Mouse (Mus musculus) midbrain, embryonic 11.5 days (tissue): ENCODE measurements around the gene Cnih2. TPM values are rescaled to one million over a fixed set of nuclear protein-coding genes. Genes with fewer than 3 reads are reported as not detected.
"Not testable (repeated sequence)": the region's sequence is repeated elsewhere in the genome, so short reads cannot be mapped to it uniquely, and the experiment has no call there.

Source experiments
- ATAC-seq: fragments of 200-750 bp; cut with Nextera tagmentation; 2 replicates; pipeline ENCODE4 v1.8.0; 2017; ENCODE audit warnings: moderate TSS enrichment, moderate library complexity; ENCODE audit not compliant: low FRiP score
- DNase-seq: peaks from one replicate; pipeline ENCODE4 v3.0.0; 2015; ENCODE audit warnings: low spot score; ENCODE audit errors: missing footprints
- H3K27ac ChIP-seq: fragments of 300-500 bp; sonication (generic); 2 replicates; pipeline ENCODE4 v1.5.1; 2014; ENCODE audit warnings: low read depth, low read length
- H3K27me3 ChIP-seq: fragments of 300-500 bp; sonication (generic); 2 replicates; pipeline ENCODE4 v1.6.1; 2014; ENCODE audit warnings: mild to moderate bottlenecking, low read length, moderate library complexity, mixed read lengths; ENCODE audit not compliant: control insufficient read depth, insufficient read depth
- H3K36me3 ChIP-seq: fragments of 300-500 bp; sonication (generic); 2 replicates; pipeline ENCODE4 v1.6.1; 2014; ENCODE audit warnings: mild to moderate bottlenecking, low read length, moderate library complexity, mixed read lengths; ENCODE audit not compliant: control insufficient read depth, insufficient read depth
- H3K4me1 ChIP-seq: fragments of 300-500 bp; sonication (generic); 2 replicates; pipeline ENCODE4 v1.6.1; 2014; ENCODE audit warnings: low read length; ENCODE audit not compliant: control insufficient read depth, insufficient read depth
- H3K4me2 ChIP-seq: fragments of 300-500 bp; sonication (generic); 2 replicates; pipeline ENCODE4 v1.6.1; 2014; ENCODE audit warnings: mild to moderate bottlenecking, moderate library complexity
- H3K4me3 ChIP-seq: fragments of 300-500 bp; sonication (generic); 2 replicates; pipeline ENCODE4 v1.5.1; 2014; ENCODE audit warnings: low read depth, low read length
- H3K9ac ChIP-seq: fragments of 300-500 bp; sonication (generic); 2 replicates; pipeline ENCODE4 v1.6.1; 2014; ENCODE audit warnings: low read length
- H3K9me3 ChIP-seq: fragments of 300-500 bp; sonication (generic); 2 replicates; pipeline ENCODE4 v1.6.1; 2016; ENCODE audit warnings: low read length; ENCODE audit not compliant: control insufficient read depth
- WGBS: fragments of 180-500 bp; shearing (Covaris S2); extraction: QIAGEN DNeasy Blood & Tissue Kit; methylation state at CpG from one replicate; pipeline ENCODE4 v1.1.7; 2014; 5-methylcytosine and 5-hydroxymethylcytosine counted together
- polyA plus RNA-seq: library from polyadenylated mRNA; unstranded; fragments of >200 nt; fragmentation: Nextera tagmentation; extraction: Ambion mirVana; gene quantifications from 2 replicates; pipeline ENCODE4 v1.2.1, GENCODE M21; 2014

Gene Cnih2
- polyA plus RNA-seq, 1 experiment from 2014 or later: 115 TPM

GRCm38 (mm10) chr19:5087884-5088728 is 10.2 kb downstream of the Cnih2 start, which contains the start of gene Yif1a:
Yif1a (plus strand) TSS chr19:5088538.
- ATAC-seq (peak; percentile 91), DNase-seq (peak; percentile 100)
- Histone ChIP-seq H3K4me3 (peak within 1 kb of the TSS; percentile 86), H3K4me2 (peak within 1 kb of the TSS; percentile 83), H3K9me3 (no peaks in the 10 kb centered on the region), H3K27ac (peak within 1 kb of the TSS; percentile 71), H3K27me3 (peaks cover 33% of the 10 kb centered on the region), H3K9ac (peak within 1 kb of the TSS; percentile 72), H3K4me1 (peaks cover 22% of the 10 kb centered on the region), H3K36me3 (peaks cover 2% of the 10 kb centered on the region; the same call in 1 of the 2 replicates)
- WGBS: under 1% methylated on average over 58 of the region's 58 CpGs

- not testable (repeated sequence) for H3K9ac ChIP-seq, H3K27ac ChIP-seq, H3K4me3 ChIP-seq, H3K36me3 ChIP-seq, DNase-seq, H3K9me3 ChIP-seq, H3K4me2 ChIP-seq, ATAC-seq
- WGBS: 59% methylated on average over 4 of the region's 4 CpGs
- peaks cover 22% of the 10 kb centered on the region for H3K4me1 ChIP-seq
- H3K27me3 ChIP-seq: peaks cover 48% of the 10 kb centered on the region
These were observed 11.8 kb downstream of the Cnih2 start for GRCm38 (mm10) chr19:5086533-5086932.

- Histone ChIP-seq H3K4me1 (peaks cover 22% of the 10 kb centered on the region), H3K9me3 (no peaks in the 10 kb centered on the region), H3K36me3 (no peaks in the 10 kb centered on the region; the same call in 1 of the 2 replicates), H3K27me3 (peaks cover 55% of the 10 kb centered on the region), H3K9ac (peak within 1 kb of the TSS; percentile 36), H3K4me3 (peak within 1 kb of the TSS; percentile 35), H3K27ac (no peak within 1 kb of the TSS), H3K4me2 (peak within 1 kb of the TSS; percentile 55)
- DNase-seq (no peak), ATAC-seq (no peak)
- 2% methylated on average over 60 of the region's 69 CpGs for WGBS
These were observed 13.0 kb downstream of the Cnih2 start, which contains the start of gene Tmem151a for GRCm38 (mm10) chr19:5085145-5085863. Tmem151a (minus strand) TSS chr19:5085531.

GRCm38 (mm10) chr19:5084834-5085144 is 13.5 kb downstream of the Cnih2 start:
- peak overlapping the region; percentile 55 for H3K4me2 ChIP-seq
- no peaks in the 10 kb centered on the region for H3K9me3 ChIP-seq
- H3K4me1 ChIP-seq: peaks cover 22% of the 10 kb centered on the region
- DNase-seq: no peak
- 7% methylated on average over 15 of the region's 15 CpGs for WGBS
- no peak for ATAC-seq
- H3K36me3 ChIP-seq: no peaks in the 10 kb centered on the region; the same call in 1 of the 2 replicates
- H3K27ac ChIP-seq: no peak overlapping the region
- peak overlapping the region; percentile 35 for H3K4me3 ChIP-seq
- no peak overlapping the region for H3K9ac ChIP-seq
- peaks cover 55% of the 10 kb centered on the region for H3K27me3 ChIP-seq

GRCm38 (mm10) chr19:5083961-5084833 is 14.1 kb downstream of the Cnih2 start:
- no peaks in the 10 kb centered on the region for H3K36me3 ChIP-seq
- H3K4me3 ChIP-seq: no peak overlapping the region
- H3K4me2 ChIP-seq: no peak overlapping the region
- H3K27me3 ChIP-seq: peaks cover 55% of the 10 kb centered on the region
- WGBS: 64% methylated on average over 3 of the region's 3 CpGs
- no peak for ATAC-seq
- no peaks in the 10 kb centered on the region for H3K9me3 ChIP-seq
- H3K4me1 ChIP-seq: peaks cover 18% of the 10 kb centered on the region
- no peak for DNase-seq
- H3K9ac ChIP-seq: no peak overlapping the region
- no peak overlapping the region for H3K27ac ChIP-seq

GRCm38 (mm10) chr19:5082596-5082995 is 15.7 kb downstream of the Cnih2 start:
- Histone ChIP-seq H3K4me2 (no peak overlapping the region), H3K9ac (no peak overlapping the region), H3K9me3 (no peaks in the 10 kb centered on the region), H3K36me3 (no peaks in the 10 kb centered on the region), H3K27me3 (peaks cover 55% of the 10 kb centered on the region), H3K4me1 (peaks cover 13% of the 10 kb centered on the region), H3K27ac (no peak overlapping the region), H3K4me3 (no peak overlapping the region)
- no peak for DNase-seq
- WGBS: 71% methylated on average over 24 of the region's 24 CpGs
- no peak for ATAC-seq

- DNase-seq (no peak), ATAC-seq (no peak)
- Histone ChIP-seq H3K27ac (no peak overlapping the region), H3K4me1 (peaks cover 8% of the 10 kb centered on the region; the same call in 1 of the 2 replicates), H3K4me3 (no peak overlapping the region), H3K36me3 (no peaks in the 10 kb centered on the region), H3K27me3 (peaks cover 55% of the 10 kb centered on the region), H3K4me2 (no peak overlapping the region), H3K9me3 (no peaks in the 10 kb centered on the region), H3K9ac (no peak overlapping the region)
- WGBS: 70% methylated on average over 18 of the region's 18 CpGs
These were observed 16.3 kb downstream of the Cnih2 start for GRCm38 (mm10) chr19:5082005-5082404.

GRCm38 (mm10) chr19:5079279-5079678 is 19.0 kb downstream of the Cnih2 start:
- H3K27me3 ChIP-seq: peaks cover 33% of the 10 kb centered on the region
- no peaks in the 10 kb centered on the region for H3K4me1 ChIP-seq
- H3K9me3 ChIP-seq: no peaks in the 10 kb centered on the region
- no peak overlapping the region for H3K4me2 ChIP-seq
- 89% methylated on average over 1 of the region's 1 CpGs for WGBS
- H3K4me3 ChIP-seq: no peak overlapping the region
- no peaks in the 10 kb centered on the region for H3K36me3 ChIP-seq
- H3K27ac ChIP-seq: no peak overlapping the region
- no peak overlapping the region for H3K9ac ChIP-seq
- DNase-seq: no peak
- ATAC-seq: no peak
